In genomic region chr4:100996060-100996651, GRCm38 (mm10) we compare ENCODE assay signal across 28 mouse cellular contexts. TPM values are rescaled to one million over a fixed set of nuclear protein-coding genes. Genes with fewer than 3 reads are reported as not detected.
DNase-seq lines count a peak whose midpoint lies in the region; ATAC-seq and TF ChIP-seq lines count a peak whose summit lies in the region.
"Had no signal": no experiment of that assay in that cellular context is flagged by ENCODE, and none has a peak within 500 bp of the region (broad histone marks: within the 10 kb centered on the region; RNA-seq: fewer than 3 reads in every experiment).

No protein-coding gene starts in this region.

- no peak for TF ChIP-seq EP300 in liver, embryonic 14.5 days (IDR thresholded peaks at IDR 0.05; ENCODE audit: low read depth)
- no peak for TF ChIP-seq EP300 in lung, postnatal 0 days (IDR thresholded peaks at IDR 0.05)

- WGBS in forebrain, postnatal 0 days, result 20% methylated on average over 4 of the region's 4 CpGs
- WGBS in forebrain, embryonic 15.5 days, result 16% methylated on average over 4 of the region's 4 CpGs
- WGBS in liver, embryonic 13.5 days (ENCODE audit: insufficient replicate concordance), result 74% methylated on average over 4 of the region's 4 CpGs
- 87% methylated on average over 4 of the region's 4 CpGs for WGBS in liver, embryonic 11.5 days
- 82% methylated on average over 4 of the region's 4 CpGs for WGBS in liver, embryonic 14.5 days (ENCODE audit: insufficient replicate concordance)
- WGBS in midbrain, embryonic 16.5 days, result 24% methylated on average over 4 of the region's 4 CpGs
- 80% methylated on average over 4 of the region's 4 CpGs for WGBS in lung, postnatal 0 days

- no peak for TF ChIP-seq CTCF in forebrain, postnatal 0 days (IDR thresholded peaks at IDR 0.05; ENCODE audit: low read depth)
- TF ChIP-seq CTCF in liver, embryonic 14.5 days (IDR thresholded peaks at IDR 0.05; ENCODE audit: low read depth), result no peak
- TF ChIP-seq CTCF in lung, postnatal 0 days (IDR thresholded peaks at IDR 0.05), result no peak

- no peaks in the 10 kb centered on the region for H3K36me3 ChIP-seq in forebrain, postnatal 0 days (ENCODE audit: insufficient read depth)
- 0 out of 2 replicates have a peak, but pooled peaks cover 3% of the 10 kb centered on the region for H3K36me3 ChIP-seq in forebrain, embryonic 15.5 days
- no peaks in the 10 kb centered on the region for H3K36me3 ChIP-seq in liver, embryonic 13.5 days
- H3K36me3 ChIP-seq in liver, embryonic 11.5 days (ENCODE audit: control insufficient read depth, insufficient read depth, low read length), result no peaks in the 10 kb centered on the region
- peaks cover 2% of the 10 kb centered on the region; the same call in 1 of the 2 replicates for H3K36me3 ChIP-seq in liver, embryonic 14.5 days (replicated peaks; ENCODE audit: control insufficient read depth, insufficient read depth, low read depth)
- no peaks in the 10 kb centered on the region for H3K36me3 ChIP-seq in midbrain, embryonic 16.5 days (ENCODE audit: control insufficient read depth, insufficient read depth, low read length)
- H3K36me3 ChIP-seq in lung, postnatal 0 days (ENCODE audit: insufficient read depth, low read length), result peaks cover 4% of the 10 kb centered on the region; the same call in 1 of the 2 replicates

- no peak overlapping the region for H3K4me2 ChIP-seq in forebrain, postnatal 0 days (ENCODE audit: low read depth)
- H3K4me2 ChIP-seq in forebrain, embryonic 15.5 days (replicated peaks), result no peak overlapping the region
- H3K4me2 ChIP-seq in liver, embryonic 13.5 days, result peak overlapping the region; percentile 65
- H3K4me2 ChIP-seq in liver, embryonic 11.5 days, result no peak overlapping the region
- peak overlapping the region; percentile 79 for H3K4me2 ChIP-seq in liver, embryonic 14.5 days (ENCODE audit: low read depth)
- H3K4me2 ChIP-seq in midbrain, embryonic 16.5 days (ENCODE audit: low read length), result no peak overlapping the region
- no peak overlapping the region for H3K4me2 ChIP-seq in lung, postnatal 0 days (replicated peaks; ENCODE audit: low read depth, low read length)
- H3K4me2 ChIP-seq: lung, embryonic 14.5 days had no signal

- DNase-seq in forebrain, postnatal 0 days, result no peak
- no peak for DNase-seq in liver, embryonic 13.5 days
- DNase-seq in liver, embryonic 11.5 days (ENCODE audit: low spot score), result no peak
- DNase-seq in liver, embryonic 14.5 days (ENCODE audit: low read depth in 3 of 3, low spot score in 3 of 3), result no peak
- DNase-seq in kidney, adult 9 months, result no peak
- no peak for DNase-seq in lung, postnatal 0 days (ENCODE audit: low spot score)
- DNase-seq: adrenal gland, postnatal 10 days; cerebellum, adult 2 months; gastrocnemius, postnatal 10 days; heart, postnatal 10 days; layer of hippocampus, postnatal 36 days; lung, embryonic 14.5 days; retina, postnatal 1 day; thymus, postnatal 4 days had no signal

- H3K9me3 ChIP-seq in forebrain, postnatal 0 days (ENCODE audit: low read length), result no peaks in the 10 kb centered on the region
- no peaks in the 10 kb centered on the region for H3K9me3 ChIP-seq in forebrain, embryonic 15.5 days
- no peaks in the 10 kb centered on the region for H3K9me3 ChIP-seq in liver, embryonic 13.5 days (replicated peaks)
- H3K9me3 ChIP-seq in liver, embryonic 11.5 days (ENCODE audit: control insufficient read depth, low read length), result no peaks in the 10 kb centered on the region
- H3K9me3 ChIP-seq in liver, embryonic 14.5 days (ENCODE audit: control insufficient read depth, low read length), result no peaks in the 10 kb centered on the region
- no peaks in the 10 kb centered on the region for H3K9me3 ChIP-seq in midbrain, embryonic 16.5 days (replicated peaks; ENCODE audit: control insufficient read depth, low read length, poor library complexity, severe bottlenecking)
- no peaks in the 10 kb centered on the region for H3K9me3 ChIP-seq in lung, postnatal 0 days (ENCODE audit: low read length)

- H3K27ac ChIP-seq in forebrain, postnatal 0 days (ENCODE audit: low read depth, low read length), result no peak overlapping the region
- H3K27ac ChIP-seq in forebrain, embryonic 15.5 days (replicated peaks), result no peak overlapping the region
- peak overlapping the region; percentile 98 for H3K27ac ChIP-seq in liver, embryonic 13.5 days
- no peak overlapping the region for H3K27ac ChIP-seq in liver, embryonic 11.5 days (ENCODE audit: low read depth, low read length)
- no peak overlapping the region for H3K27ac ChIP-seq in liver, embryonic 14.5 days
- peak overlapping the region; percentile 49; the same call in 1 of the 2 replicates for H3K27ac ChIP-seq in midbrain, embryonic 16.5 days (ENCODE audit: low read length)
- no peak overlapping the region for H3K27ac ChIP-seq in lung, postnatal 0 days (ENCODE audit: low read length)
- H3K27ac ChIP-seq: macrophage had no signal

- no peaks in the 10 kb centered on the region for H3K27me3 ChIP-seq in forebrain, postnatal 0 days (ENCODE audit: insufficient read depth, low read length)
- no peaks in the 10 kb centered on the region for H3K27me3 ChIP-seq in forebrain, embryonic 15.5 days
- no peaks in the 10 kb centered on the region for H3K27me3 ChIP-seq in liver, embryonic 13.5 days
- no peaks in the 10 kb centered on the region for H3K27me3 ChIP-seq in liver, embryonic 11.5 days (replicated peaks; ENCODE audit: control insufficient read depth, insufficient read depth, low read length)
- H3K27me3 ChIP-seq in liver, embryonic 14.5 days (ENCODE audit: control insufficient read depth, insufficient read depth, low read length), result no peaks in the 10 kb centered on the region
- no peaks in the 10 kb centered on the region for H3K27me3 ChIP-seq in midbrain, embryonic 16.5 days (ENCODE audit: control insufficient read depth, insufficient read depth, low read depth, low read length)
- H3K27me3 ChIP-seq in lung, postnatal 0 days (replicated peaks; ENCODE audit: insufficient read depth, low read length), result no peaks in the 10 kb centered on the region
- H3K27me3 ChIP-seq: CH12.LX had no signal

- no peaks in the 10 kb centered on the region for H3K4me1 ChIP-seq in forebrain, postnatal 0 days (ENCODE audit: insufficient read depth)
- peaks cover 13% of the 10 kb centered on the region; the same call in 1 of the 2 replicates for H3K4me1 ChIP-seq in forebrain, embryonic 15.5 days
- peaks cover 65% of the 10 kb centered on the region for H3K4me1 ChIP-seq in liver, embryonic 13.5 days (replicated peaks)
- H3K4me1 ChIP-seq in liver, embryonic 11.5 days (replicated peaks; ENCODE audit: control insufficient read depth, insufficient read depth, low read length), result peaks cover 15% of the 10 kb centered on the region
- H3K4me1 ChIP-seq in liver, embryonic 14.5 days (replicated peaks; ENCODE audit: control insufficient read depth in 2 of 2, insufficient read depth in 2 of 2, low read length in 1 of 2), result peaks cover 30 to 44% of the 10 kb centered on the region in 2 experiments
- H3K4me1 ChIP-seq in midbrain, embryonic 16.5 days (ENCODE audit: control insufficient read depth, insufficient read depth, low read length), result peaks cover 44% of the 10 kb centered on the region
- no peaks in the 10 kb centered on the region for H3K4me1 ChIP-seq in lung, postnatal 0 days (ENCODE audit: insufficient read depth, low read depth, low read length)

- H3K4me3 ChIP-seq in forebrain, postnatal 0 days (ENCODE audit: low read depth, low read length), result no peak overlapping the region
- no peak overlapping the region for H3K4me3 ChIP-seq in forebrain, embryonic 15.5 days
- H3K4me3 ChIP-seq in liver, embryonic 13.5 days (replicated peaks), result peak overlapping the region; percentile 57
- no peak overlapping the region for H3K4me3 ChIP-seq in liver, embryonic 11.5 days (ENCODE audit: low read depth, low read length)
- H3K4me3 ChIP-seq in liver, embryonic 14.5 days (ENCODE audit: insufficient read depth in 1 of 2, low read depth in 2 of 2, low read length in 2 of 2), result peak overlapping the region in 1 of 2 experiments; percentile 60; a peak in 2 of 4 replicates
- no peak overlapping the region for H3K4me3 ChIP-seq in midbrain, embryonic 16.5 days (ENCODE audit: low read depth, low read length)
- no peak overlapping the region for H3K4me3 ChIP-seq in lung, postnatal 0 days (ENCODE audit: low read depth, low read length)

- peak; percentile 21; the same call in 1 of the 2 replicates for ATAC-seq in forebrain, postnatal 0 days
- ATAC-seq in forebrain, embryonic 15.5 days (replicated peaks), result no peak
- no peak for ATAC-seq in liver, embryonic 13.5 days (ENCODE audit: low read depth)
- no peak for ATAC-seq in liver, embryonic 11.5 days (replicated peaks; ENCODE audit: low FRiP score)
- no peak for ATAC-seq in liver, embryonic 14.5 days (ENCODE audit: insufficient read depth)
- peak; percentile 18; the same call in 1 of the 2 replicates for ATAC-seq in midbrain, embryonic 16.5 days
- no peak for ATAC-seq in lung, postnatal 0 days
- ATAC-seq: inflammation-experienced regulatory T-cells, adult 6 months had no signal

- H3K9ac ChIP-seq in forebrain, postnatal 0 days, result no peak overlapping the region
- no peak overlapping the region for H3K9ac ChIP-seq in forebrain, embryonic 15.5 days (replicated peaks)
- peak overlapping the region; percentile 12; the same call in 1 of the 2 replicates for H3K9ac ChIP-seq in liver, embryonic 13.5 days
- no peak overlapping the region for H3K9ac ChIP-seq in liver, embryonic 11.5 days (ENCODE audit: low read depth, low read length)
- no peak overlapping the region for H3K9ac ChIP-seq in liver, embryonic 14.5 days (replicated peaks)
- no peak overlapping the region for H3K9ac ChIP-seq in midbrain, embryonic 16.5 days (ENCODE audit: low read depth, low read length)
- H3K9ac ChIP-seq in lung, postnatal 0 days (replicated peaks; ENCODE audit: low read depth), result no peak overlapping the region
- H3K9ac ChIP-seq: lung, embryonic 14.5 days had no signal

RNA-seq across cellular contexts. Expression of gene Gm10577, which starts 24.3 kb away (rescaled TPM):
- not detected in 2 replicates for total RNA-seq in forebrain, postnatal 0 days (2014; rRNA removed)
- polyA plus RNA-seq in forebrain, postnatal 0 days (2015; fragmentation: Nextera tagmentation; extraction: Ambion mirVana), result not detected in 2 replicates
- polyA plus RNA-seq in forebrain, embryonic 15.5 days (2015; fragmentation: Nextera tagmentation; extraction: Ambion mirVana), result not detected in 2 replicates
- polyA plus RNA-seq in liver, embryonic 13.5 days (2015; fragmentation: Nextera tagmentation; extraction: Ambion mirVana), result not detected in 2 replicates
- polyA plus RNA-seq in liver, embryonic 11.5 days (2014; fragmentation: Nextera tagmentation; extraction: Ambion mirVana), result not detected in 2 replicates
- polyA plus RNA-seq in liver, embryonic 14.5 days (2012; rRNA removed), result not detected in 2 replicates
- polyA plus RNA-seq in liver, embryonic 14.5 days (2014; fragmentation: Nextera tagmentation; extraction: Ambion mirVana), result not detected in 2 replicates
- polyA plus RNA-seq in midbrain, embryonic 16.5 days (2015; fragmentation: Nextera tagmentation; extraction: Ambion mirVana), result not detected in 2 replicates
- not detected in 2 replicates for polyA plus RNA-seq in lung, postnatal 0 days (2015; fragmentation: Nextera tagmentation; extraction: Ambion mirVana)
- total RNA-seq: adrenal gland, postnatal 10 days; CH12.LX; common myeloid progenitor, adult 5-6 weeks; gastrocnemius, postnatal 10 days; heart, adult 8-10 months; heart, postnatal 10 days; layer of hippocampus, postnatal 36 days; neutrophil, adult 5-6 weeks had no signal
- polyA plus RNA-seq: cerebellum, adult 2 months; embryonic facial prominence, embryonic 11.5 days; frontal cortex, adult 2 months; inflammation-experienced regulatory T-cells, adult 6 months; kidney, embryonic 14.5 days; large intestine, adult 2 months; limb, embryonic 11.5 days; lung, embryonic 14.5 days; macrophage; small intestine, adult 2 months had no signal

Comparison
In these comparisons a context has a peak if more than half of its experiments do, and no peak if none do; other contexts are left out.
1. ATAC-seq: peak in forebrain, postnatal 0 days (single experiment) and midbrain, embryonic 16.5 days (single experiment); none in forebrain, embryonic 15.5 days (single experiment), liver, embryonic 13.5 days (single experiment), liver, embryonic 11.5 days (single experiment), liver, embryonic 14.5 days (single experiment) and lung, postnatal 0 days (single experiment).
2. H3K27ac ChIP-seq: peak in liver, embryonic 13.5 days (single experiment) and midbrain, embryonic 16.5 days (single experiment); none in forebrain, postnatal 0 days (single experiment), forebrain, embryonic 15.5 days (single experiment), liver, embryonic 11.5 days (single experiment), liver, embryonic 14.5 days (single experiment) and lung, postnatal 0 days (single experiment).
3. H3K4me2 ChIP-seq: peak in liver, embryonic 13.5 days (single experiment) and liver, embryonic 14.5 days (single experiment); none in forebrain, postnatal 0 days (single experiment), forebrain, embryonic 15.5 days (single experiment), liver, embryonic 11.5 days (single experiment), midbrain, embryonic 16.5 days (single experiment) and lung, postnatal 0 days (single experiment).